Mouse (Mus musculus) ES-E14 (cell line): Measurements from ENCODE around the gene Ccdc146.

Source experiments
- CHD2 ChIP-seq: IDR thresholded peaks from 2 replicates; pipeline ENCODE4 v1.6.1; 2014; ENCODE audit warnings: mild to moderate bottlenecking, low read depth, low read length, inconsistent platforms
- HCFC1 ChIP-seq: IDR thresholded peaks from 2 replicates; pipeline ENCODE4 v1.6.1; 2012; ENCODE audit warnings: low read length, inconsistent platforms, borderline replicate concordance; ENCODE audit not compliant: insufficient read depth
- MAFK ChIP-seq: IDR thresholded peaks from 2 replicates; pipeline ENCODE4 v1.6.1; 2014; ENCODE audit warnings: mild to moderate bottlenecking, low read depth, low read length, inconsistent platforms; ENCODE audit not compliant: insufficient read depth
- ZNF384 ChIP-seq: IDR thresholded peaks from 2 replicates; pipeline ENCODE4 v1.6.1; 2012; ENCODE audit warnings: low read depth, low read length, inconsistent platforms

- TF ChIP-seq MAFK (no peak), CHD2 (no peak), ZNF384 (no peak), HCFC1 (no peak)
These were observed 161.0 kb downstream of the Ccdc146 start for GRCm38 (mm10) chr5:21263202-21264055.
